Mouse (Mus musculus) urinary bladder, adult 2 months (tissue): ENCODE results near the gene Rfwd3. TPM values are rescaled to one million over a fixed set of nuclear protein-coding genes. Genes with fewer than 3 reads are reported as not detected.
"Not testable (repeated sequence)": the region's sequence is repeated elsewhere in the genome, so short reads cannot be mapped to it uniquely, and the experiment has no call there.

Experiments
- DNase-seq: peaks from one replicate; pipeline ENCODE4 v3.0.0; 2022; ENCODE audit warnings: low spot score
- polyA plus RNA-seq: library from polyadenylated mRNA; depleted of rRNA; stranded (reverse); fragments of >200 nt; gene quantifications from 2 replicates; pipeline ENCODE4 v1.2.3, GENCODE M21; 2012; rRNA removed

Rfwd3 gene
- 14.7 and 14.9 TPM in 2 replicates for polyA plus RNA-seq

DNA sequence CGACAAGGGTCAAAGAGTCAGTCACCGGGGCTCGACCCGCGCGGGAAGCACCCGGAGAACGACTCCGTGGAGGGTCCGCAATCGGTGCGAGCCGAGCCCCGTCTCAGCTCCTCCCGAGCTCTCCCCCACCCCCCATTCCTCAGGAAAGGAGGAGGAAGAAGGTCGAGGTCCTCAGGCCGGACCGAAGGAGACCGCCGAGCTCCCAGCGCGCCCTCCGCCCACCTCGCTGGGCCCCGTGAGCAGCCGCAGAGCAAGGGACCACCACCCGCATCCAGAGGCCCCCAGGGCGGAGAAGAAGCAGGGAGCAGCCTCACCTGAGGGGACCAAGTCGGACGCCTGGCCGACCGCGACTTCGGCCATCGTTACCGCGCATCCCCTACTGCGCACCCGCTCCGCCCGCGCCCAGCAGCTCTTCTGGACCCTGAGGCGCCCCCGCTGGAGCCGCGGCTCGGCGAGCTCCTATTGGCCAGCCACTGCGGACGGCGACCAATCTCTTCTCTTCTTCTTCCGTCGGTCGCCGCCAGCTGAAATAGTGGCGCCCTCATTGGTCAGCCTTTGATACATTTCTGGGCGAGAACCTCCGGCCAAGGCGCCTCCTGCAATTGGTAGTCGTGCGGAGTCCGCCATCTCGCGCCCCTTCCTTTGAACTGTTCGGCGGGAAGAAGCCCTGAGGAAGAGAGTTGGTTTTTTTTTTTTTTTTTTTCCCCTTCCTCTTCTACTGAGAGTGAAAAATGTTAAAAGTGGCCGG lies at the start of gene Rfwd3:
Gene Rfwd3, minus strand, starts transcription at position 402 of the 748 bp plus-strand sequence.
- DNase-seq: peak; percentile 90

DNA sequence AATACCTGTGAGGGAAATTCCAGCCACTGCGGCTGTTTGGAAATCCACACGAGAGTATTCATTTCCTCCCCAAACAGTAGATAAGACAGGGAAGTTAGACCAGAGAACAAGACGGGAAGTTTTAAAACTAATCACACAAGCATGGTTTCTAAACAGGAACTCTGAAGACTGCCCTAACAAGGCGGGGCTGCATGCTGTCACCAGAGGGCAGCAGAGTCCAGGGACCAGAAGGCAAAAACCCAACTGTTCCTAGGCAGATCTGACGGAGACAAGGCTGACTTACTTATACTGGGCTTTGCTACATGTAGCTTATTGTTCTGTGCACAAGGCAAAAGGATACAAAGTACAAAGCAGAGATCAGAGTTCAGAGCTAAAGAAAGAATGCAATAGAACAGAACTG lies 43.2 kb upstream of the Rfwd3 start:
- peak; percentile 60 for DNase-seq

DNA sequence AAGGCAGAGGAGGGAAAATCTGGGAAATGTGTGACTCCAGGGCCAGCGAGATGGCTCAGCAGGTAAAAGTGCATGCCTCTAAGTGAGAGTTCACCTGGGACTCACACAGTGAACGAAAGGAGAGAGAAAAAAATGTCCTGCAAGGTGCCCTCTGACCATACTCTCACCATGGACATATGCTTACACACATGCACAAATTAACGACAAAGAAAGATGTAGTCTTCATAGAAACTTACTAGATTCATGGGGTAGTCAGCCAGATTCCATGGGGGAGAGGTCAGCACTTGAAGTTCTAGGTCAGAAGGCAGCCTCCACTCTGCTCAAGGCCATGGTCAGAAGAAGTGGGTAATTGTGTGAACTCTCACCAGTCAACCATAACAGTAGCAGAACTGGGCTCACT lies 40.2 kb upstream of the Rfwd3 start:
- DNase-seq: no peak

DNA sequence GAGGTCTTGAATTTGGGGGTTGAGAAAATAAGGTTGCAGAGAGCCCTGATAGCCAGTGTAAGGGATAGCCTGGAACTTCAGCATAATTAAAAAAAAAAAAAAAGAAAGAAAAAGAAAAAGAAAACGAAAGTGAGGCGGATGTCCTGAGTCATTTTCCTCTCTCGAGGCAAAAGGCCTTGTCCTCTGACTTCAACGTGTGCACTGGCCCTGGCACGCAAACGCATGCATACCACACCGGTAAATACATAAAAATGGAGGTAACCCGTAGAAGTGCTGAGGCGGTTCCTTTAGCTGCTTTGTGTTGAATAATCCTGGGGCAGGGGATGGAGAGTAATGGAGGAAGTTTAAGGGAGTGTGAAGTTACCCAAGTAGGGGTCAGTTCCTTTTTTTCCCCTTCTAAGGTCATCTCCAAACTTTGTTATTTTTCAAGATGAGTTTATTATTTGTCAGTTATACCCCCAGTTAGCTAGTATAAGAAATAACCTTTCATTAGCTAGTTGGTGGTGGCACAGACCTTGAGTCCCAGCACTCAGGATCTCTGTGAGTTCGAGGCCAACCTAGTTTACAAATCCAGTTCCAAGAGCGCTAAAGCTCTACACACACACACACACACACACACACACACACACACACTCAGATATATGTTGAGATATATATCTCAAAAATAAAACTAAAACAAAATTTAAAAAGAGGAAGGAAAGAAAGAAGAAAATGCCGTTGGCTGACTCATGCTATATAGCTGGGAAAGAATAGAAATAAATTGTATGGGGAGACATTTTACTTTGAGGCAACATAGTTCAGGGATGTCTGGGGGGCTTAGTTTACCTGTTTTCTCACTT lies 38.6 kb upstream of the Rfwd3 start:
- no peak for DNase-seq

DNA sequence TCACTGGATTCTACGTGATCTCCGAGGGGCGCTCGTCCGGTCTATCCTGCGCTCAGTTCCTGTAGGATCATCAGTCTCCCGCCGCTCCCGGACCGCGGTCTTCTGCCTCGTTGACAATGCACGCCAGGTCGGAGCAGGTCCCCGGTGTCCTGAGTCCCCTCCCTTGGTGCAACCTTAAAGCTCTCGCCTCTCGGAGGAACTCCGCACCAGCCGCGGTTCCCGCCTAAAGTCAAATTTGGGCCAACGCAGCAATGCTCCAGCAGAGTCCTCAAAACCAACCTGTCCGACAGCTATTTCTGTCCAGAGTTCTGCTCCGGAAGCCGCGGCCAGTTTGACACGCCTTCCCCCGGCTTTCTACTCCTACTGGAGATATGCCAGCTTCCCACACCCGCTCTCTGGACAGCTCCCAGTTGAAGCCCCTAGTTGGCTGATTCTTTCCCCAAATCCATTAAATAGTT lies 37.9 kb upstream of the Rfwd3 start, which contains the start of gene Mlkl:
Gene Mlkl, minus strand, starts transcription at position 288 of the 458 bp plus-strand sequence.
- DNase-seq: peak; percentile 50

DNA sequence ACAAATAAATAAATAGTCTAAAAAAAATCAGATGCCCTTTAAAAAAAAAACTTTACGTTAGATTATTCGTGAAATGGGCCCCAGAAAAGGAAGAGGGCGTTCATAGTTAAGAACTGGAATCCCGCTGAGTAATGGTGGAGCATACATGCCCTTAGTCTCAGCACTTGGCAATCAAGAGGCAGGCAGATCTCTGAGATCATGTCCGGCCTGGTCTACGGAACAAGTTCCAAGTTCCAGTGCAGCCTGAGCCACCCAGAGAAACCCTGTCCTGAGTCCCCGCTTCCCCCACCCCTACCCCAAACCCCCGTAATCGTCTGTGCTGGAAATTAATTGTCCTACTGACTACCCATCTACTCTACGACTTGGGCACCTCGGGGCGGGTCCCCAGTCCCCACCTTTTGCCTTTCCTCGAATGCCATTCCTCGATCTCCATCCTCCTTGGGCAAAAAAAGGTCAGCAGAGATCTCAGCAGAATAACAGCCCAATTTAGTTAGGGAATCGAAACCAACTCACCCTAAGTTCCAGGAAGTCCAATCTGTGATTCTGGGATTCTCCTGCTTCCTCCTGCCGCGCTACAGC lies 37.4 kb upstream of the Rfwd3 start:
- no peak for DNase-seq

DNA sequence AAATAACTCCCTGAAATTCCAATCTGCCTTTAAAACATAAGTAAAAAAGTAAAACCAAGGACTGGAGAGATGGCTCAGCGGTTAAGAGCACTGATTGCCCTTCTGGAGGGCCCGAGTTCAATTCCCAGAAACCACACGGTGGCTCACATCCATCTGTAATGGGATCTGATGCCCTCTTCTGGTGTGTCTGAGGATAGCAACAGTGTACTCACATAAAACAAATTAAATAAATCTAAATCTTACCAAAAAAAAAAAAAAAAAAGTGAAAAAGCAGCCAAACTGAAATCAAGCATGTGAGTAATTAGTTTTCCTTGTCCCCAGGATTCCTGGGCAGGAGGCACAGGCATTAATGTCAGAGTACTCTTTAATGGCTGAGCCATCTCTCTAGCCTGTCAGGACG lies 36.7 kb upstream of the Rfwd3 start:
- DNase-seq: no peak

DNA sequence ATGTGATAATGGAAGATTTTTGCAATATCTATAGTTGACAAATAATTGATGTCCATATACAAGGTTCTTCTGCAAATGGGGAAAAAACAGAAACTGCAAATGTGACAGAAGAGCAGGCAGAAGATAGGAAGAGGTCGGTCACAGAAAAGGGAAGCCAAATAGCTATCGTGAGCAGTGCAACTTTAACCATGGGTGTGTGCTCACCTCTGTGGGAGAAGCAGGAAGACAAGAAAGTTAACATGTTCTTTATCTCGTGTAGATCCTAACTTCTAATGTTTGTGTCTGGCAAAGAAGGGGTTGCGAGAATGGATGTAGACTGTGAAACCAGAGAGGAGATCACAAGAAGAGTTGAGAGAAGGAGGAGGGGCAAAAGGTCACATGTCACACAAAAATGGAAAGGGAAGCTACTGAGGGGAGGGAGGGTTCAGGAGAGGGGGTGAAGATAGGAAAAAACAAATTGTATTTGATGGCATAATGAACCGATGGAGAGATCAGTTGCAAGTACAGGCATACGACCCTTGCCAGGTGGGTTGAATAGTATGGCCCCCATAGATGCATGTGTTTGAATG lies 25.3 kb upstream of the Rfwd3 start:
- no peak for DNase-seq

DNA sequence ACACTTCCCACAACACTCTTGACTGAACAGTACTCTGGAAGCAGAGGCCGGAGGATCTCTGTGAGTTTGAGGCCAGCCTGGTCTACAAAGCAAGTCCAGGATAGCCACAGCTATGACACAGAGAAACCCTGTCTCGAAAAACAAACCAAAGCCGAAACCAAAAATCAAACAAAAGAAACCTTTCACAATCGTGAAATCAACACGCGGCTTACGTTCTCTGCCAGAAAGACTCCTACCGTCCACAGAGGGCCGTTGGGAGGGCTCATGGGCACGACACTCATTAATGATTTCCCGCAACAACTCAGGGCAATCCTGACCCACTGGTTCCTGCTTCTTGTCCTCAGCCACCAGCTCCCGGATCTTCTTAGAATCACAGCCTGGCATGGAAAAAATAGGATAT lies 14.7 kb upstream of the Rfwd3 start:
- no peak for DNase-seq

DNA sequence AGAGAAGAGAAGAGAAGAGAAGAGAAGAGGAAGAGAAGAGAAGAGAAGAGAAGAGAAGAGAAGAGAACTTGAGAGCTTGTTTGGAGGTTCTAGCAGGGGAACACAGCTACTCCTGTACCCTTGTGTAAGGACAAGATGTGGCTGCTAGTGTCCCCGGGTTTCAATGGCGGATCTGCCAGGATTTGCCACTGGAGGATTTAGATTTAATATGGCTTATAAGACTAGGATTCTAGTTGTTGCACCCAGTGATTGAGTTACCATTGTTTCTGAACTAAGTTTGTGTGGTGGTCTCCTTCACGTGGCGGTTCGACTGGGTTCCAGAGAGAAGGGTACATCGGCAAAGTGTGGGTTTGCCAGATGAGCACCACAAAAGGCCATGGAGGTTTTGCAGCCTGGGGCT lies 13.9 kb upstream of the Rfwd3 start:
- DNase-seq: not testable (repeated sequence)

DNA sequence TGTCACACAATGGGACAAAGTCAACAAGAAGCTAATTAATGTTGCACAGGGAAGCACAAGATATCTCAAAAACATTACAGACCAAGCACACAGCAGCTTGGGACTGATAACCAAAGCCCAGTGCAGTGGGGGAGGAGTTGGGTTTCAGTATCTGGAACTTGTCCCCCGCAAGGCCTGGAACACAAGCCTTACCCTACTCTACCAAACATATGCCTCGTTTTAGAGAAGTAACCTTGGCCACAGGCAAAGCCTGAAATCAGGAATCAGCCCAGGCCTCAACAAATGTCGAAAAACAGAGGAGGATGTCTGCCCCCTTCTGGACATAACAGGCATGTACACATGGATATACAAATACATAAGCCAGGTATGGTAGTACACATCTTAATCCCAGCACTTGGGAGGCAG lies 12.7 kb upstream of the Rfwd3 start:
- no peak for DNase-seq

DNA sequence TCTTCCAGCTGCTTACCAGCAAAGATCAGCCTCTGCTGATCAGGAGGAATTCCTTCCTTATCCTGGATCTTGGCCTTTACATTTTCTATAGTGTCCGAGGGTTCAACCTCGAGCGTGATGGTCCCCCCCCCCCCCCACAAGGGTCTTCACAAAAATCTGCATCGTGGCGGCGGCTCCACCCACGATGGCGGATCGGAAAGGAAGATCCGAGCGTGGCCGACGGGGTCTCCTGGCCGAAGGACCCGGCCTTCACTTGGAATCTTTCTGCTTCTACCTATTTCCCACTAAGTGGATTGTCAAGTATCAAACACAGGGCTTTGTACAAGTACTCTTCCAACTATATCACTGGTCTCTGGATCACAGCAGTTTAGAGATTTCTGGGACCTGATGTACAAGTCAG lies 10.0 kb upstream of the Rfwd3 start:
- DNase-seq: not testable (repeated sequence)

DNA sequence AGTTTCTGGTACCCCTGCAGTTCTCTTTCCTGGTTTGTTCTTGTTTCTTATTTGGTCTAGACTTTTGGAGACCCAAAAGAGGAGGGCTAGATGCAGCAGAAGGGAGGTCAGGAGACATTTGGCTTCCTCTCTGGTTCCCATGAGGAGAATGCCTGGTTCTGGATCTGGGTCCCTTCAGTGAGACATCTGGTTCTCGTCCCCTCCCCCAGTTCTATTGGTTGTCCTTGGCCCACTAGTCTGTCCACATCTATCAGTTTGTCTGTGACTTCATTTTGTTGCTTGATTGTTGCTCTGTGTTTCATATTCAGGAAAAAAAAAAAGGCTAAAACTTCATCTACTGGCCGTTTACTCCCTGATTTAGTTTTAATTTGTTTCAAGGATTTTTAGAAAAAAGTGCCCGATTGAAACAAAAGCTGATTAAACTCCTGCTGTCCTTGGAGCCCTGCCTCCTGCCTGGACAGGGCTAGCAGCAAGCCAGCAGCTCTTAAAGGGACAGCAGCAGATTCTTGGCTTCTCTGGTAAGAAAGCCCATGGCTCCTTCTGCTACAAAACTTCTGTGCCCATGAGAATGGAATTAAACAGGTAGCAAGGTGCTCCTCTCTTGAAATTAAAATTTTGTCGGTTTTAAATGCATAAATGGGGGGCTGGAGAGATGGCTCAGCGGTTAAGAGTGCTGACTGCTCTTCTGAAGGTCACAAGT lies 5.2 kb upstream of the Rfwd3 start:
- no peak for DNase-seq

DNA sequence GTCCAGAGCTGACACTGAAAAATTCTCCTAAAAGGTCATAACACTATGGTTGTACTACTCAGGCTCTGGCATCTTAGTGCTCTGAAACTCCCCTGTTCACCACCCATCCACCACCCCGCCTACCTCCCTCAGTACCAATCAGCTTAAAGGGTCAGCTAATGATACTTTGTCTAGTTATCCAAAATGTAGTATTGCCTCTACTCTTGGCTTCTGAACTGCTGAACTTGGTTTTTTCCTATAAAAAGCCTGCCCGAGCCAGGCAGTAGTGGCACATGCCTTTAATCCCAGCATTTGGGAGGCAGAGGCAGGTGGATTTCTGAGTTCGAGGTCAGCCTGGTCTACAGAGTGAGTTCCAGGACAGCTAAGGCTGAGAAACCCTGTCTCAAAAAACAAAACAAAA lies 4.3 kb upstream of the Rfwd3 start:
- DNase-seq: no peak

DNA sequence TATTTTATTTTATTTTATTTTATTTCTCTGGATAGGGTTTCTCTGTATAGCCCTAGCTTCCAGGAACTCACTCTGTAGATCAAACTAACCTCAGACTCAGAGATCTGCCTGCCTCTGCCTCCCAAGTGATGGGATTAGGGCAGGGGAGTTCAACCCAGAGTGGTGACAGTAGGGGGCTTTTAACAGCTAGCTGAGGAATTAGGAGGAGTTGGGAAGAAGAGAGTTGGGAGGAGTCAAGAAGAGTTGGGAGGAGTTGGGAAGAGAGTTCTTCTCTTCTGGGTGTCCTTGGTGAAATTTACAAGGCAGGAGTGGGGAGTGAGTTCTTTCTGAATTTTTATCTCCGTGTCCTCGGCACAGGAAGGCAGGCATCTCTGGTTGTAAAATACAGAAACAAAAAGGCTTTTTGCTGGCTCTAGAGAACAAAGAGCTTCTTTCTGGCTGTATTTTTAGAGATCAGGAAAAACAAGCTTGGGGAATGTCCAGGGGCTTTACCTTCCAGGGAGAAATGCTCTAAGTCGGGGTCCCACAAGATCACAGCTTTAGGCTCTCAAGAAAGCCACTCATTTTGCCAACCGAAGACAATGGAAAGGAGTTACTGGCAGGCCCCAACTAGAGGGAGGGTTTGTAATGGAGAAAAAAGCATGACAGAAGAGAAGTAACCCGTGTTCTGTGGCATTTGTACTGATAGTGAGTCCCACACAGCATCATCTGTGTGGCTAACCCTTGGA lies 3.2 kb upstream of the Rfwd3 start:
- not testable (repeated sequence) for DNase-seq

DNA sequence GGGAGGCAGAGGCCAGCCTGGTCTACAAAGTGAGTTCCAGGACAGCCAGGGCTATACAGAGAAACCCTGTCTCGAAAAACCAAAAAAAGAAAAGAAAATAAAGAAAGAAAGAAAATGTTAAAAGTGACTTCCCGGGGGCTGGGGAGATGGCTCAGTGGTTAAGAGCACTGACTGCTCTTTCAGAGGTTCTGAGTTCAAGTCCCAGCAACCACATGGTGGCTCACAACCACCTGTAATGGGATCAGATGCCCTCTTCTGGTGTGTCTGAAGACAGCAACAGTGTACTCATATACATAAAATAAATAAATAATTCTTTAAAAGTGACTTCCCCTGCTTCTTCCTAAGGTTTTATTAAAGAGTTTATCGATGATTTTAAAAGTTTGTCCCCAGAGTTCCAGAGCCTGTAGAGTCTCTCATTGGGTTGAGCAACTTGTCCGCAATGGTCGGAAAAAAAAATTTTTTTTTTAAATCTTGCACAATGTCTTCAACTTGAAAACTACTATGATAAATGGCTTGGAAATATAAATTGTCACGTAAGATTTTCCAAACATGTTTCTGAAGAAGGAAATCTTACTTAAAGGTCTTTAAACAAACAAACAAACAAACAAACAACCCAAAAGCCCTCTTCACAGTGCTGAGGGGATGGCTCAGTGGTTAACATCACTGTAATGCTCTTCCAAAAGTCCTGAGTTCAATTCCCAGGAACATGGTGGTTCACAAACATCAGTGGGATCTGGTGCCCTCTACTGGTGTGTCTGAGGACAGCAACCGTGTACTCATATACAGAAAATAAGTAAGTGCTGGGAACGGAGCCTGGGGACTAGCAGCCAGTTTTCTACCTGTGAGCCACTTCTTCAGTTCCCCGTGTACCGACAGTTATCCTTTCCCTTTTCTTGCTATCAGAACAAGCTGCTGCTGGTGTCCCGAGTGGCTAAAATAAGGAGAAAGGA lies 850 bp upstream of the Rfwd3 start:
- no peak for DNase-seq

DNA sequence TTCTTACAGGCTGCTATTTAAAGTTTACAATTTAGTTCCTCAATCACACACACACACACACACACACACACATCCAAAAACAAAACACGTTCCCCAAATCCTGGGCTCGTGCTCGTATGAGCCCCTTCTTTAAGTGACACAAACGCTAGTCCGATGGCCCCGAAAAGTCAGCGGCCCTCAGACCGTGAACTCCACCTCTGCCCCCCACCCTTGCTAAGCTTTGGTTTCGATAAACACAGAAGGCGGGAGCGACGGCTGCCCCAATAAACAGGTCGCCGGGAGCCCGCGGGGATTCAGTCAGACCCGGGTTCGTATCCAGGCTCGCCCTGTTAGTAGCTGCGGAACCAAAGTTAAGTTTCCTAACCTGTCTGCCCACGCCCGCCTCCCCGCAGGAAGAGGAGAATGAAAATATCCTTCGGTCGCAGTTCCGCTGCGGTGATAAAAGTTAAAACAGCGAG lies 630 bp downstream of the Rfwd3 start:
- peak; percentile 38 for DNase-seq

DNA sequence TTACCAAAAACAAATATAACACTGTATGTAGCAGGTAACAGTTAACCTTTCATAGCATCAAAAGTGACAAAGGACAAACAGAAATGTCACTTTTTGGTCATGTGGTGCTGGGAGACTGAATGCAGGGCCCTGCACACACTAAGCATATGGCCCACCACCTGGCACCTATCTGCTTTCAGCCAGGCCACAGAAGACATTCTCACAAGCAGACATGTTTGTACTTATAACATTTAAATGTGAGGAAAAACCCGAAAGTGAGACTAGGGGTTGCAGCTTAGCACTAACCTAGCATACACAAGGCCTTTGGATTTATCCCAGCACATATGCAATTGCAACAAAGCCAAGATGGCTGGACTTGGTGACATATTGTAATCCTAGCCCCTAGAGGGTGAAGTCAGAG lies 2.0 kb downstream of the Rfwd3 start:
- no peak for DNase-seq

DNA sequence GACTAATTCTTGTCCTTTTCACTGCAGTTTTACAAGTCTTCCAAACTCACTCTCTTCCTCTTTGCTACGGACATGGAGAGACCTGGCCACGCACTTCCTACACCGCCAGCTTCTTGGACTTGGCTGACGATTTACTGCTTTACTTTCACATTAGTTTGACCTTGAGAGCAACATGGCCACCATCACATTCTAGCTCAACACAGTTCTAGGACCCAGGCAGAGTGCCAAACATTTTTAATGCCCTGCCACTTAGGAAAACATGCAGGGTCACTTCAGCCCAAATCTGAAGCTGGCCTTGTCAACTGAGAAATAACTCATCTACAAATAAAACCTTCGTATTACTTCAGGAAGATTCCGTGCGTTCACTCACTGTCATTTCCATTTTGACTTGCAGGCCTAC lies 8.3 kb downstream of the Rfwd3 start:
- DNase-seq: no peak

DNA sequence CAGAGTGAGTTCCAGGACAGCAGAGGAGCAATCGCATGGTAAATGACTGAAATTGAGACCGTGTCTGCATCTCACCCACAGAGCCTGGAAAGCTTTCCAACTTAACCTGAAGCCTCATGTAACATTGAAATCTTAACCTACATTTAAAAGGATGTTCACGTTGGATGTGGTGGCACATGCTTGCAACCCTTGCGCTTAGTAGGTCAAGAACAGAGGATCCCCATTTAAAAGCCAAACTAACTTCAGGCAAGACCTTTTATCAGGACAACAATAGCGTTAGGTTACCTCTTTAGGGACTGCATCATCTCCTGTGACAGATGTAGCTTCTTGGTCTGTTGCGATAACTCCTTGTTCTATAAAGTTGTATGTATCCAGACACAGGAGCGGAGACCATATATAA lies 9.4 kb downstream of the Rfwd3 start:
- no peak for DNase-seq
